Mouse (Mus musculus): ENCODE data around the gene C1qa. TPM values are rescaled to one million over a fixed set of nuclear protein-coding genes. Genes with fewer than 3 reads are reported as not detected.
A peak's percentile ranks its signal among the peaks of the same experiment; 100 is the strongest.

The C1qa gene
- 4.5 TPM in 2 replicates for polyA plus RNA-seq (2016; fragmentation: Nextera tagmentation; extraction: Ambion mirVana)

DNA sequence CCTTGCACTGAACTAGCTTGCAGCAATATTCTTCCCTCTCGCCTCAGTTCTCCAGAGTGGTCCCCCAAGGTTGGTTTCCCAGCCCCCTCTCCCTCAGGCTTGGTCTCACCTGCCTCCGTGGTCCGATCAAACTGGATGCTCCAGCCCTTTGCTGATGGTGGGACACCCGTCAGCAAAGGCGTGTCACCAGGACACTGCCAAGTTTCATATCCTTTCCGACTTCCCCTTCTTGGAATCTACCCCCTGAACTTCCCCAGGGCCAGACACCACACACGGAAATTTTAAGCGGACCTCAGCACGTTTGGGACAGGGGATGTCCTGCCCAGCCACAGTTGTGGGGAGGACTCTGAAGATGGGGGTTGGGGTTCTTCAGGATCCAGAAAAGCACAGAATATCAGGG is at the start of gene C1qa:
Gene C1qa, minus strand, starts transcription at position 167 of the 400 bp plus-strand sequence.
- no peak for DNase-seq (ENCODE audit: extremely low spot score, low spot score)

DNA sequence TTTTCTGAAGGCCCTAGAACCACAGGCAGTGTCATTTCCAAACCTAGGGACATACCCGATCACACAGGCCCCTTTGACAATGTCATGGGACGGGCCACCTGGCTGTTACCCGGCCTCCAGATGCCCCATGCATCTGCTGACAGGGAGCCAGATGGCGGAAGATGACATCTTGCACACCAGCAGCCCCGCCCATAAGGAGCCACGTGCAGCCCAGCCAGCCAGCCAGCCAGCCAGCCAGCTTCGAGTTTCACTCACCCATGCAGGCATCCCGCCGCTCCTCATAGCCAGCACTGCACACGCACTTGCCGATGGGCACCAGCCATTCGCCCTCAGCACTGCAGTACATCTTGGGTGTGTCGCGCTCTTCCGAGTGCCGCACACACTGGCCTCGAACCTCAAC is 46.8 kb upstream of the C1qa start:
- Histone ChIP-seq H3K4me3 (no peak overlapping the region), H3K4me1 (peaks cover 48% of the 10 kb centered on the region), H3K36me3 (replicated peaks) (no peaks in the 10 kb centered on the region), H3K9me3 (no peaks in the 10 kb centered on the region), H3K27ac (no peak overlapping the region), H3K27me3 (ENCODE audit: poor library complexity, severe bottlenecking) (peaks cover 89% of the 10 kb centered on the region)
- 76% methylated on average over 17 of the region's 17 CpGs for WGBS
- no peak for DNase-seq (ENCODE audit: extremely low spot score, low spot score)

More for the DNA sequence above, at the start of gene C1qa:
- peaks cover 26% of the 10 kb centered on the region for H3K4me1 ChIP-seq
- no peak within 1 kb of the TSS for H3K27ac ChIP-seq
- H3K9me3 ChIP-seq = no peaks in the 10 kb centered on the region
- H3K27me3 ChIP-seq (ENCODE audit: poor library complexity, severe bottlenecking) = peaks cover 61% of the 10 kb centered on the region
- no peaks in the 10 kb centered on the region for H3K36me3 ChIP-seq (replicated peaks)
- no peak within 1 kb of the TSS for H3K4me3 ChIP-seq
- WGBS = 83% methylated on average over 9 of the region's 9 CpGs

DNA sequence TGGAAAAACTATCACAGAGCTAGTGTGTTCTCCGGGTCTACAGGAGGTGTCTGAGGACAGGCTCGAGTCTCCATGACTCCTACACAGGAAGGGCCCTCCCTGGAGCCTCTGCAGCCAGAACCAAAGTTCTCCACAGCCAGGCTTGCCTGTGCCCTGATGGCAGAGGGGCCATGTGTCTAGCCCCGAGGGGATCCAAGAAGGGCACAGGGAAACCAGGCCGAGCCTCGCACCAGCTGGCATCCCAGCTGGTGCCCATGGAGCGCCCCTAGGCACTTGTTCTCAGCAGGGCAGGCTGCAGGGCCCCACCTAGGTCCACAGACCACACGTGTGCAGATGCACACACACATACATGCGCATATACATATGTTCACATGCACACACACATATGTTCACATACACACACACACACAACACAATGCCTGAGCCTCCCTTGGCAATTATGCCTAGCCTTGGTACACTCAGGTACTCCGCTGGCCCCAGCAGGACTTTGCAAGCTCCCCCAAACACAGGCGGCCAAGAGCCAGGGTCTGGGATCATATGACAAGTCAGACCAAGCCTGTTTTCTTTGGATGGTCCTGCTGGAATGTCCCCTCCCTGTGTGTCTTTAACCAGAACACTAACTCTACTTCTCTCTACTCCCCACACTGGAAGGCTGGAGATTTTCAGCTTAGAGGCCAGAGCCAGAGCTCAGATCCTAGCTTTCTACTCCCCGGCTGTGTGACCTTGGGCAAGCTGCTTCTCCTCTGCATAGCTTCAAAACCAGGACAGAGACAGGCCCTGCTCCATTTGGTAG is 46.2 kb upstream of the C1qa start:
- WGBS = 89% methylated on average over 11 of the region's 11 CpGs
- 0 out of 2 replicates have a peak overlapping the region, but pooled peaks have one; percentile 6 for H3K27ac ChIP-seq

DNA sequence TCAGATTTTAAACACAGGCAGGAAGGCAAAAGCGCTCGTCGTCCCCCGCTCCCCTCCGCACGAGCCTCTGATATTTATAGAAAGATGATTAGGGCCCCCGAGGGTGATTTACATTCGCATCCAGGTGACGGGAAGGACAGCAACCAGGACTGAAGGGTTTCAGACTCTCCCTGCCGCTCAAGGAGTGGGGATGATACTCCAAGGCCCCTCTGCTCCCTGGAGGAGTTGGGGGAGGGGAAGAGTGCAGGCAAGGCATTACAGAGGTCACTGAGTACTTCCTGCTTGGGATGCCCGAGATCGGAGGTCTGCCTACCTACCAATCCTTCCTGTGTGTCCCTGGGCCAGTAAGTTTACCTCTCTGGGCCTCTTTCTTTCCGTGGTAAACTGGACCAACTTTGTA is 44.6 kb upstream of the C1qa start:
- WGBS = 27% methylated on average over 13 of the region's 13 CpGs
- Histone ChIP-seq H3K36me3 (replicated peaks) (no peaks in the 10 kb centered on the region), H3K9me3 (no peaks in the 10 kb centered on the region), H3K27me3 (ENCODE audit: poor library complexity, severe bottlenecking) (peaks cover 81% of the 10 kb centered on the region), H3K4me1 (peaks cover 30% of the 10 kb centered on the region), H3K4me3 (no peak overlapping the region), H3K27ac (no peak overlapping the region)
- no peak for DNase-seq (ENCODE audit: extremely low spot score, low spot score)

More for the DNA sequence above, 46.2 kb upstream of the C1qa start:
- H3K4me3 ChIP-seq = no peak overlapping the region
- DNase-seq (ENCODE audit: extremely low spot score, low spot score) = no peak
- no peaks in the 10 kb centered on the region for H3K9me3 ChIP-seq
- H3K36me3 ChIP-seq (replicated peaks) = no peaks in the 10 kb centered on the region
- peaks cover 41% of the 10 kb centered on the region for H3K4me1 ChIP-seq
- H3K27me3 ChIP-seq (ENCODE audit: poor library complexity, severe bottlenecking) = peaks cover 89% of the 10 kb centered on the region

DNA sequence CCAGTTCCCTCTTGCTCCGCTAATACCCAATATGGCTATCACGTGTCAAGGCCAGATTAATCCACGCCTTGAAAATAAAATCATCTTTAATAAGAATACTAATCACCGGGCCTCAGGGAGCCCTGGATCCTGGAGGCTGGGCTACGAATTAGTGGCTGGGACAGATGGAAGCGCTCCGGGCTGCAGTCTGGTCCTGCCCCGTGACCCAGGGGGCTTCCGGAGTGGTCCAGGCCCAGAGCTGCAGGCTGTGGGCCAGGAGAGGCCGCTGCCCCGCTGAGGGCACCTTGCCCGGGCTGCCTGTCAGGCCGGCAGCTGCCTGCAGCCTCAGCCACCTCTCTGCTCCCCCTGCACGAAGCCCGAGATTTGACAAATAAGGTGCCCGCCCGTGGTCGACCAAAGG is 44.2 kb upstream of the C1qa start:
- 36% methylated on average over 18 of the region's 18 CpGs for WGBS
- DNase-seq (ENCODE audit: extremely low spot score, low spot score) = no peak

DNA sequence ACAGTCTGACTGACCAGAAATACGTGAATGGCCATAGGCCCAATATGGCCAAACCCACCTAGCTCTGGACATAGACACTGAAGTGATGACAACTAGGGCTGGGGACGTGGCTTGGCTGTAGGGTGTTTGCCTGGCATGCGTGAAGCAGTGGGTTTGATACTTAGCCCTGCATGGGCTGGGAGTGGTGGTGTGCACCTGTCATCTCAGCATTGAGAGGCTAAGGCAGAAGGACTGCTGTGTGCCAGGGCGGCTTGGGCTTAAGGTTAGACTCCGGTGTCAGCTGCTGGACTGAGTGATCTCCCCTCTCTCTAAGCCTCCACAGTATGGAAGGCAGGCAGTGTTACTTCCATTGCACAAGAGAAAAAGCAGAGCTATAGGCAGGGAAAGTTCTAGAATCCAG is 39.3 kb upstream of the C1qa start:
- no peaks in the 10 kb centered on the region for H3K36me3 ChIP-seq (replicated peaks)
- H3K27ac ChIP-seq = no peak overlapping the region
- no peak overlapping the region for H3K4me3 ChIP-seq
- peaks cover 44% of the 10 kb centered on the region for H3K27me3 ChIP-seq (ENCODE audit: poor library complexity, severe bottlenecking)
- no peaks in the 10 kb centered on the region for H3K9me3 ChIP-seq
- H3K4me1 ChIP-seq = peaks cover 24% of the 10 kb centered on the region
- no peak for DNase-seq (ENCODE audit: extremely low spot score, low spot score)
- WGBS = 91% methylated on average over 5 of the region's 5 CpGs

More for the DNA sequence above, 44.2 kb upstream of the C1qa start:
- peaks cover 77% of the 10 kb centered on the region for H3K27me3 ChIP-seq (ENCODE audit: poor library complexity, severe bottlenecking)
- no peaks in the 10 kb centered on the region for H3K9me3 ChIP-seq
- H3K4me3 ChIP-seq = no peak overlapping the region
- H3K36me3 ChIP-seq (replicated peaks) = no peaks in the 10 kb centered on the region
- H3K4me1 ChIP-seq = peaks cover 30% of the 10 kb centered on the region
- no peak overlapping the region for H3K27ac ChIP-seq

DNA sequence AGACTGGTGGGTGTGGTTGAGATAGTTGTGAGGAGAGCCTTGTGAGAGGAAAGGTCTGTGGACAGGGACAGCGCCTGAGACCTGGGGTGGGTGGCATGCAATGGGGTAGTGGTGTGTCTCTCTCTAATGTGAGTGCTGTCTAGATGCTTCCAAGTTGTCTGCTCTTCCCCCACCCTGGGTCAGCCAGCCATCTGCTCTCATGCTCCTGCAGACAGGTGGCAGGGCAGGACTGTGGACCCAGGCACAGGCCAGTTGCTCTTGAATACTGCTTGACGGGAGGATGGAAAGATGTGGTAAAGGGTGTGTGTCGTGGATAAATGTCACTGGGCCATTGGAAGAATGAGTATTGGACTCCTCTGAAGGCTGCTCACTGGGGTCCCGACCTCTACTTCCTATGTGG is 38.7 kb upstream of the C1qa start:
- Histone ChIP-seq H3K27ac (no peak overlapping the region), H3K36me3 (replicated peaks) (no peaks in the 10 kb centered on the region), H3K4me3 (no peak overlapping the region), H3K27me3 (ENCODE audit: poor library complexity, severe bottlenecking) (peaks cover 41% of the 10 kb centered on the region), H3K4me1 (peaks cover 18% of the 10 kb centered on the region), H3K9me3 (no peaks in the 10 kb centered on the region)
- 81% methylated on average over 4 of the region's 4 CpGs for WGBS
- no peak for DNase-seq (ENCODE audit: extremely low spot score, low spot score)

DNA sequence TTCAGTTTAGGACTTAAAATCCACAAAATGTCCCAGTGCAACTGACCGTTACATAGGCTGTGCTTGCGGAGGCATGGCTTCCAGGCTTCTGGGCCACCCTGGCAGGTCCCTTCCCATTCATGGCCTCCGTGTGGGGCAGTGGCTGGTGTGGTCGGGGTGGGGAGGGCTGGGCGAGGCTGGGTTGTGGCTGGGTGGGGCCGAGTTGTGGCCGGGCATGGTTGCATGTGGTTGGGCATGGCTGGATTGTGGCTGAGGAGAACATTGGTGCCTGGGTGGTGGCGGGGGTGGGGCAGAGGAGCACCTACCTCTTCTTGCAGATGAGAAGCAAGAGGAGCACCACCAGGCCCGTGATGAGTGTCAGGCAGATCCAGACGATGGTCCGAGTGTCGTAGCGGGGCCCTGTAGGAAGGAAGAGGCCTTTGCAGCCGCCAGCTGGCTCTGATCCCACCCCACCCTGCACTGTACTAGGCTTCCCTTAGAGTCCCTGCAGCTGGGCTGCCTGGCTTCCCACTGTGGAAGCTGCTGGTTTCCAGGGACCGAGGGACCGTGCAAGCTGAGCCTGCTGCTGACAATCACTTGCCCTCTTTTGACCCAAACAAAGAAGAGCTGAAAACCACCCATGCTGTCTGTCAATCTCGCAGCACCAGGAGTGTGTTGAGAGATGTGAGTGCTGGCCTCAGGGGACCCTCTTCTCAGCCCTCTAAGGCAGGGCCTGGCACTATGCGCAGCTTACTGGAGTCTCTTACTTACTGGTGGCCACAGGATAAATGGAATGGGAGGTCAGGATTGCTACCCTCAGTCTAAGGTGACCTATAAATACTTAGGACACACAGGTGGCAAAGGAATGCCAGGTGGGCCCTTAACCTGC is 36.4 kb upstream of the C1qa start:
- 56% methylated on average over 18 of the region's 18 CpGs for WGBS

DNA sequence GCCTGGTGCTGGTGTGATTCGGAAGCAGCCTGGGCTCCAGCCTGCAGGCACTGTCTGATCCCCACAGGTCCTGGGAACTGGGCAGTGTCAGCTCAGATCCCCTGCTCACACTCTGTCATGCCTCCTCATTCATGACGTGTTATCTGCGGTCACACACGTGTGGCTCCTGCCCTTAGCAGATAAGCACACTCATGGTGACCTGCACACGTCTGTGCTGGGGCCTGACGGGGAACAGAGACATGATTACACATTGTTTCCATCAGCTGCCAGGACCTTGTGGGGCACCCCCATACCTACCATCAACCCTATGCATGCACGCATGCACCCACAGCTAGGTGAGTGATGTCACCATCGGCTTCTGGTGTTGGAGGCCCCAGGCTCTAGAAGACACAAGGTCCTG is 31.9 kb upstream of the C1qa start:
- WGBS = 92% methylated on average over 8 of the region's 8 CpGs
- no peak for DNase-seq (ENCODE audit: extremely low spot score, low spot score)
- Histone ChIP-seq H3K9me3 (no peaks in the 10 kb centered on the region), H3K4me1 (peaks cover 33% of the 10 kb centered on the region), H3K36me3 (replicated peaks) (no peaks in the 10 kb centered on the region), H3K27me3 (ENCODE audit: poor library complexity, severe bottlenecking) (peaks cover 53% of the 10 kb centered on the region), H3K4me3 (no peak overlapping the region), H3K27ac (no peak overlapping the region)

More for the DNA sequence above, 36.4 kb upstream of the C1qa start:
- Histone ChIP-seq H3K4me3 (no peak overlapping the region), H3K27ac (0 out of 2 replicates have a peak overlapping the region, but pooled peaks have one; percentile 16), H3K9me3 (no peaks in the 10 kb centered on the region), H3K27me3 (ENCODE audit: poor library complexity, severe bottlenecking) (peaks cover 34% of the 10 kb centered on the region), H3K36me3 (replicated peaks) (no peaks in the 10 kb centered on the region), H3K4me1 (peaks cover 20% of the 10 kb centered on the region)
- DNase-seq (ENCODE audit: extremely low spot score, low spot score) = no peak

DNA sequence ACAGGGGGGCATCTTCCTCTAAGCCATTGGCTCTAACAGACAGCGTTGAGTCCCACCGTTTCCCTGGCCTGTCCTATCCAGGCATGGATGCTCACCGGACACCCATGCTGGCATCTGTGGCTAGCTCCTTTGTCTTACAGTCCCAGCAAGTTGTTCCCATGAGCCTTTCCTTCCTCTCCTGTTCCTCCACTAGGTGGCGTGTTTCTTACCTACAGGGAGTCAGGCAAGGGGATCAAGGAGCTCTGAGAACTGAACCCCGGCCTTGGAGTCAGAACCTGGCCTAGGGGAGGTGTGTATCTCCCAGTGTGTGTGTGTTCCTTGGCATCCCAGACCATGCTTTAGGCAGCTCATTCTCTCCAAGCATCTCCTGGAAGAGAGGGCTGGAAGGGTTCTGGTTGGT is 30.3 kb upstream of the C1qa start:
- peaks cover 69% of the 10 kb centered on the region for H3K27me3 ChIP-seq (ENCODE audit: poor library complexity, severe bottlenecking)
- 0 out of 2 replicates have a peak overlapping the region, but pooled peaks have one; percentile 8 for H3K27ac ChIP-seq
- H3K4me1 ChIP-seq = peaks cover 18% of the 10 kb centered on the region
- H3K4me3 ChIP-seq = no peak overlapping the region
- H3K36me3 ChIP-seq (replicated peaks) = no peaks in the 10 kb centered on the region
- WGBS = 7% methylated on average over 5 of the region's 5 CpGs
- no peaks in the 10 kb centered on the region for H3K9me3 ChIP-seq
- peak; percentile 50 for DNase-seq (ENCODE audit: extremely low spot score, low spot score)

DNA sequence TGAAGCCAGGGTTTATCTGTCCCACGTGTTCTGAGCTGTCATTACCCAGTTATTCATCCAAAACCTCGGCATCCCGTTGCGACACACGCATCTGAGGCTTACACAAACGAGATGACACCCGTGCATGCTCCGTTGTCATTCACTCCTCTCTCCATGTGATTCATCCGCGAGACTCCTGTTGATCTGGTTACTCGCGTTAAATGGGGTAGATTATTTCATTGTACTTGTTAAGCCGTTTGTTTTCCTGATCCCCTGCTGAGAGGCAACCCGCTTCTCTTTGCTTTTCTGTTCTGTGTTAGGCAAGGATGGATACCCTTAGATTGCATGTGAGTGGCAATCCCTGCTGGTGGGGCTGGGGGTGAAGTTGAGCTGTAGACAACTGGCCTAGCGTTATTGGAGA is 27.2 kb upstream of the C1qa start:
- H3K36me3 ChIP-seq (replicated peaks) = no peaks in the 10 kb centered on the region
- H3K4me1 ChIP-seq = peaks cover 15% of the 10 kb centered on the region
- H3K27me3 ChIP-seq (ENCODE audit: poor library complexity, severe bottlenecking) = peaks cover 59% of the 10 kb centered on the region
- H3K9me3 ChIP-seq = no peaks in the 10 kb centered on the region
- no peak overlapping the region for H3K4me3 ChIP-seq
- DNase-seq (ENCODE audit: extremely low spot score, low spot score) = no peak
- WGBS = 7% methylated on average over 15 of the region's 15 CpGs
- H3K27ac ChIP-seq = no peak overlapping the region

DNA sequence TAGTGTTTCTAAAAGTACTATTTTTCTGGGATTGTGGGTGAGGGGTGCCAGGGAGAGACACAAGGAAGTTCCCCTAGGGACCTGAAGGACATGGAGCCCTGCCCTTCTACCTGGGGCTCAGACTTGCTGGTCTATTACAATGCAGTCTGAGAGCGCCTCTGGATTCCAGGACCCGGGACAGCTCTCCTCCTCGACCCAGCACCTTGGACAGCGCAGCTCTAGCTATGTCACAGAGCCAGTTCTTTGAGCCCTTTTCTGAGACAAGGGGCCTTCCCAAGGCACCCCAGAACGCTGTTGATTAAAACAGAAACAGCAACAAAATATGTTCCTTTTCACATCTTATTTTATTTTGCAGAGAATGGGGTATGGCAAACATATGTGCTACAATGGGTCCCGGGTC is 25.9 kb upstream of the C1qa start:
- 5% methylated on average over 6 of the region's 6 CpGs for WGBS
- H3K27me3 ChIP-seq (ENCODE audit: poor library complexity, severe bottlenecking) = peaks cover 55% of the 10 kb centered on the region

DNA sequence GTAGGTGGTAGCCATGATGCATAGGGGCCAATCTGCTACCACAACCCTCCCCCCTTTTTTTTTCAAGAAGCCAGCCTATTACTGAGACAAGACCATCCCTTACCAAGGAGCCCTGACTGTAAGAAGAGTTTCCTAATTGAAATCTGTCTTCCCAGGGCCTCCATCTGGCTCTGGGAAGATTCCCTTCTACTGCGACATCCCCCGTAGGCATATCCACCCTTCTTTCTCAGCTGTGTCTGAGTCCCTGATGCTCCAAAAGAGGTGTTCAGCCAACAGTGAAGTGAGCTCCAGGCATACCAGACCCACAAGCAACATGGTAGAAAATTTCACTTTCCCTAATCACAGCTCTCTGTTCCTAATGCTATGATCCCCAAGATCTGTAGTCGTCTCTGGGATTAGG is 20.9 kb upstream of the C1qa start:
- Histone ChIP-seq H3K4me3 (no peak overlapping the region), H3K36me3 (replicated peaks) (no peaks in the 10 kb centered on the region), H3K4me1 (peaks cover 15% of the 10 kb centered on the region), H3K27ac (no peak overlapping the region), H3K9me3 (no peaks in the 10 kb centered on the region), H3K27me3 (ENCODE audit: poor library complexity, severe bottlenecking) (peaks cover 17% of the 10 kb centered on the region)
- WGBS = 78% methylated on average over 3 of the region's 3 CpGs
- no peak for DNase-seq (ENCODE audit: extremely low spot score, low spot score)

More for the DNA sequence above, 25.9 kb upstream of the C1qa start:
- H3K36me3 ChIP-seq (replicated peaks) = no peaks in the 10 kb centered on the region
- no peak overlapping the region for H3K27ac ChIP-seq
- no peaks in the 10 kb centered on the region for H3K9me3 ChIP-seq
- peaks cover 15% of the 10 kb centered on the region for H3K4me1 ChIP-seq
- peak; percentile 71 for DNase-seq (ENCODE audit: extremely low spot score, low spot score)
- H3K4me3 ChIP-seq = no peak overlapping the region

Measured in forebrain, embryonic 10.5 days (tissue).